Mouse (Mus musculus): ENCODE results near the gene Cops9. TPM values are rescaled to one million over a fixed set of nuclear protein-coding genes. Genes with fewer than 3 reads are reported as not detected.
A peak's percentile ranks its signal among the peaks of the same experiment; 100 is the strongest.

Gene Cops9
- polyA plus RNA-seq, 1 experiment from 2014 or later = 534 TPM

DNA sequence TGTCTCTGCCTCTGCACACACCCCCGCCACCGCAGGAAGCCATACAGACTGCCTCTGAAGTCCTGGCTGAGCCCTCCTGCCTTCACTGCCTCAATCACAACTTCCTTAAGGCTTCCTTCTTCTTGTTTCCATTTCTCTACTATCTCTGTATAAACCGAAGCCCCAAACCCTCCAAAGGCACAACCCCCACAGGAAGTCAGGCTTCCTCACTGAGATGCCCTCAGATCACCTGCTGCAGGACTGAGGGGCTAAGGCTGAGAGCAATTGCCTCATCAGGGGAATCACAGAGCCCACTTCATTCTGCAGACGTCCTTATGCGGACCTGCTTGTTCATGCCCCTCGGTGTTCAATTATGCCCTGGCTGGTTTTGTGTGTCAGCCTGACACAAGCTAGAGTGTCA lies 1.4 kb downstream of the Cops9 start:
- WGBS = 82% methylated on average over 6 of the region's 6 CpGs
- TF ChIP-seq CTCF (IDR thresholded peaks at IDR 0.05; ENCODE audit: low read depth) = no peak
- Histone ChIP-seq H3K27ac (no peak overlapping the region), H3K4me1 (replicated peaks; ENCODE audit: insufficient read depth, low read length) (peaks cover 9% of the 10 kb centered on the region; the same call in 1 of the 2 replicates), H3K4me2 (ENCODE audit: low read length) (peak overlapping the region; percentile 92), H3K27me3 (ENCODE audit: insufficient read depth, low read length) (no peaks in the 10 kb centered on the region), H3K4me3 (replicated peaks; ENCODE audit: low read depth, low read length) (0 out of 2 replicates have a peak overlapping the region, but pooled peaks have one; percentile 80), H3K9ac (ENCODE audit: low read depth, low read length) (peak overlapping the region; percentile 87), H3K36me3 (ENCODE audit: insufficient read depth, low read length) (peaks cover 11% of the 10 kb centered on the region), H3K9me3 (replicated peaks; ENCODE audit: low read length) (no peaks in the 10 kb centered on the region)
- DNase-seq (ENCODE audit: low spot score) (no peak), ATAC-seq (replicated peaks; ENCODE audit: low FRiP score, low read depth) (no peak)

DNA sequence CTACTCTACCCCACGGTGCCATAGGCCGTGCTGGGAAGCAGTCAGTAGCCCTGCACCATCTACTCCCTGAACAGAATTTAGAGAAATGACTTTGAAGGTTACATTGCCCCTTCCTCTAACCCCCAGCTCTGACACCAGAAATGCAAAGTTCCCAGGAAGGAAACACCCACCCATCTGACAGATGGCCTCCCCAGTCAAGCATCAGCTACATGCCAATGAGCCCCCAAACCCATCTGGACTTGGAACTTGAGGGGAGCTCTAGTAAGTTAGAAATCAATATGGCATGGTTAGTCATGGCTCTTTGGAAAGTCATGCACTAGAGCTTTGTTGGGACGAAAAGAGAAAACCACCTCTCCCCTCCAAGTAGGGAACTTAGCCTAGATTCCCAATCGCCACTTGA lies 3.0 kb downstream of the Cops9 start:
- peaks cover 9% of the 10 kb centered on the region; the same call in 1 of the 2 replicates for H3K4me1 ChIP-seq (replicated peaks; ENCODE audit: insufficient read depth, low read length)
- H3K4me2 ChIP-seq (ENCODE audit: low read length) = no peak overlapping the region
- no peak overlapping the region for H3K4me3 ChIP-seq (replicated peaks; ENCODE audit: low read depth, low read length)
- ATAC-seq (replicated peaks; ENCODE audit: low FRiP score, low read depth) (no peak), DNase-seq (ENCODE audit: low spot score) (no peak)
- WGBS = 96% methylated on average over 4 of the region's 4 CpGs
- no peak overlapping the region for H3K27ac ChIP-seq
- H3K36me3 ChIP-seq (ENCODE audit: insufficient read depth, low read length) = peaks cover 11% of the 10 kb centered on the region
- no peak overlapping the region for H3K9ac ChIP-seq (ENCODE audit: low read depth, low read length)
- no peak for TF ChIP-seq CTCF (IDR thresholded peaks at IDR 0.05; ENCODE audit: low read depth)
- no peaks in the 10 kb centered on the region for H3K27me3 ChIP-seq (ENCODE audit: insufficient read depth, low read length)
- H3K9me3 ChIP-seq (replicated peaks; ENCODE audit: low read length) = no peaks in the 10 kb centered on the region

DNA sequence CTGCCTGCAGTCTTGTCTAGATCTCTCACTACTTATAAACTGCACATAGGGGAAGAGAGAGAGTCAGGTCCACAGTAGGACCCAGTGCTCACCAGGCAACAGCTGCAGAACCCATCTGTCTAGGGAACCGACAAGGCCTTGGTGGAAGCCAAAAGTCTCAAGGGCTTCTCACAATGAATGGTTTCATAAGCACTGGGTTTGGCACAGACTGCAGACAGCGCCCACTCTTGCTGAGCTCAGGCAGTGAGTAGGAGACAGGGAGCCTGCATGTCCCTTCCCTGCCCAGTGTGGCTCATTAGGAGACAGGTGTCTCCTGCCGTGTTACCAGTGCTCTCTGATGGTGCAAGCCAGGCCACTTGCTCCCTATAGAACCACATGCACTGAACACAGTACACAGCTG lies 3.6 kb downstream of the Cops9 start:
- Histone ChIP-seq H3K36me3 (ENCODE audit: insufficient read depth, low read length) (peaks cover 11% of the 10 kb centered on the region), H3K4me1 (replicated peaks; ENCODE audit: insufficient read depth, low read length) (peaks cover 9% of the 10 kb centered on the region; the same call in 1 of the 2 replicates), H3K4me2 (ENCODE audit: low read length) (no peak overlapping the region), H3K9ac (ENCODE audit: low read depth, low read length) (no peak overlapping the region), H3K27ac (no peak overlapping the region), H3K9me3 (replicated peaks; ENCODE audit: low read length) (no peaks in the 10 kb centered on the region), H3K27me3 (ENCODE audit: insufficient read depth, low read length) (no peaks in the 10 kb centered on the region), H3K4me3 (replicated peaks; ENCODE audit: low read depth, low read length) (no peak overlapping the region)
- no peak for ATAC-seq (replicated peaks; ENCODE audit: low FRiP score, low read depth)
- no peak for DNase-seq (ENCODE audit: low spot score)
- no peak for TF ChIP-seq CTCF (IDR thresholded peaks at IDR 0.05; ENCODE audit: low read depth)
- WGBS = 96% methylated on average over 3 of the region's 3 CpGs

DNA sequence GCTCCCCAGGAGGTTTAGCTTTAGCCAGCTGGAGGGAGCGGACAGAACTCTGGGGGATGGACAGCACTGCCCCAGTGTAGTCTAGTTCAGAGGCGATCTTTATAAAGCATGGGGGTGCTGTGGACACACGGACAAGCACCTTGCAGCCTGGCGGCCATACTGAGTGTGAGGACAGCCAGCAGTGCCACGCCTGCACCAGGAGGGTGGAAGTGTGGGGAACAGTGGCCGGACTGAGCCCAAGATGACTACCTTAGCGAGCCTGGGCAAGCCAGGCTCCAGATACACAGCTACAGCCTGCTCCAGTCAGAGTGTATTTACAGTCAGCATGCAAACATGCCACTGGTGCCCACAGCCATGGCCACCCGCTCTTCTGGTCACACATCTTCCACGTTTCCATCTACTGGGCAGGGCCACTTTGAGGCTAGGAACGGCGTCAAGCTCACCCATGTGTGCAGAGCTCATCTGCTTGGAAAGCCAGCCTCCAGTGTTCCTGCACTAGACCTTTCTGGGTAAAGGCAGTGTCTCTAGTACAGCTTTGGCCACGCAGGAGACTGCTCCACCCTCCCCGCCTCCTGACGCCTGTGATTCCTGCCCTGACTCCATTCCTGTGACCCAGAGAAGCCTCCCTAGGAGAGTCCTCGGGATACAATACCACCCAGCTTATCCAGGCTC lies 4.1 kb downstream of the Cops9 start:
- peaks cover 11% of the 10 kb centered on the region for H3K36me3 ChIP-seq (ENCODE audit: insufficient read depth, low read length)
- no peak overlapping the region for H3K9ac ChIP-seq (ENCODE audit: low read depth, low read length)
- H3K4me2 ChIP-seq (ENCODE audit: low read length) = no peak overlapping the region
- no peaks in the 10 kb centered on the region for H3K9me3 ChIP-seq (replicated peaks; ENCODE audit: low read length)
- H3K4me3 ChIP-seq (replicated peaks; ENCODE audit: low read depth, low read length) = no peak overlapping the region
- peaks cover 9% of the 10 kb centered on the region; the same call in 1 of the 2 replicates for H3K4me1 ChIP-seq (replicated peaks; ENCODE audit: insufficient read depth, low read length)
- WGBS = 92% methylated on average over 15 of the region's 15 CpGs
- ATAC-seq (replicated peaks; ENCODE audit: low FRiP score, low read depth) = no peak
- TF ChIP-seq CTCF (IDR thresholded peaks at IDR 0.05; ENCODE audit: low read depth) = no peak
- DNase-seq (ENCODE audit: low spot score) = no peak
- no peaks in the 10 kb centered on the region for H3K27me3 ChIP-seq (ENCODE audit: insufficient read depth, low read length)
- H3K27ac ChIP-seq = no peak overlapping the region

DNA sequence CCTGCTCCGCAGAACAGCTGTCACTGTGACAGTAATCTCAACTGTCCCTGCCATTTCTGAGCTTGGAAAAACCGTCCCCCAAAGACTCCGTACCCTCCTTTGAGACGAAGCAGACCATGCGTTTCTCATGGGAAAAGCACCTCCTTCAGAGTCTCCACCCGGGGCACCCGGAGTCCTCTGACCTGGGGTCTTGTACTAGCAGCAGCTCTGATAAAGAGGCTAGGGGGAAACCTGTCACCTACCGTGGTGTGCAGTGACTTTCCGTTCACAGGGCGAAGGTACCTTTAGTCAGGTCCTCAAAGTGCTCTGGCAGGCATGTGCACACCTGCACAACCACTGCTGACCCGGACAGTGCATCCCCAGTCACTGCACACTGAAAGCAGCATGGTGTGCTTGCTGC lies 5.1 kb downstream of the Cops9 start:
- Histone ChIP-seq H3K4me2 (ENCODE audit: low read length) (no peak overlapping the region), H3K4me3 (replicated peaks; ENCODE audit: low read depth, low read length) (no peak overlapping the region), H3K27ac (no peak overlapping the region), H3K27me3 (ENCODE audit: insufficient read depth, low read length) (no peaks in the 10 kb centered on the region), H3K36me3 (ENCODE audit: insufficient read depth, low read length) (peaks cover 11% of the 10 kb centered on the region), H3K9ac (ENCODE audit: low read depth, low read length) (no peak overlapping the region), H3K4me1 (replicated peaks; ENCODE audit: insufficient read depth, low read length) (peaks cover 9% of the 10 kb centered on the region; the same call in 1 of the 2 replicates), H3K9me3 (replicated peaks; ENCODE audit: low read length) (no peaks in the 10 kb centered on the region)
- no peak for TF ChIP-seq CTCF (IDR thresholded peaks at IDR 0.05; ENCODE audit: low read depth)
- DNase-seq (ENCODE audit: low spot score) (no peak), ATAC-seq (replicated peaks; ENCODE audit: low FRiP score, low read depth) (no peak)
- WGBS = 91% methylated on average over 11 of the region's 11 CpGs

DNA sequence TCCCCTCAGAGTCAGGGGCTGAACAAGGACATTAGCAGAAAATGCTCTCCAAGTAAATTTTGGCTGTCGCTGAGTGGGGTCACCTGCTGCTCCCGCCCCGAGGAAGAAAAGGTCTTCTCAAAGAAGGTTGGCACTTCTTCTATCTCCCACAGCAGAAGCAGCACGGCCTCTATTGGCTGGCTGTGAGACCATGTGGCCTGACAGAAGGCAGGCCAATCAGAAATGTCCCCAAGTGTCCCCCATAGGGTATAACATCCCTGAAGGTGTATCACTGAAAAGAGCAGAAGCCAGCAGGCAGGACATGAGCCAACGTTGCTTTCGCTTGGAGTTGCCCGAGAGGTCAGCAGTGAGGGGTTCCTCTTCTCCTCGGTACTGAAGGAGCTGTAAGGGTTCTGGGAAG lies 5.8 kb downstream of the Cops9 start:
- TF ChIP-seq CTCF (IDR thresholded peaks at IDR 0.05; ENCODE audit: low read depth) = no peak
- Histone ChIP-seq H3K9me3 (replicated peaks; ENCODE audit: low read length) (no peaks in the 10 kb centered on the region), H3K36me3 (ENCODE audit: insufficient read depth, low read length) (peaks cover 11% of the 10 kb centered on the region), H3K4me3 (replicated peaks; ENCODE audit: low read depth, low read length) (no peak overlapping the region), H3K4me2 (ENCODE audit: low read length) (no peak overlapping the region), H3K4me1 (replicated peaks; ENCODE audit: insufficient read depth, low read length) (peaks cover 7% of the 10 kb centered on the region; the same call in 1 of the 2 replicates), H3K27me3 (ENCODE audit: insufficient read depth, low read length) (no peaks in the 10 kb centered on the region), H3K27ac (no peak overlapping the region), H3K9ac (ENCODE audit: low read depth, low read length) (no peak overlapping the region)
- WGBS = 84% methylated on average over 8 of the region's 8 CpGs
- ATAC-seq (replicated peaks; ENCODE audit: low FRiP score, low read depth) (no peak), DNase-seq (ENCODE audit: low spot score) (no peak)

Measured in kidney, postnatal 0 days (tissue).